Mouse (Mus musculus): ENCODE data around the gene Mrps17. TPM values are rescaled to one million over a fixed set of nuclear protein-coding genes. Genes with fewer than 3 reads are reported as not detected.

Mrps17 gene
- polyA plus RNA-seq, 1 experiment from 2014 or later: 164 TPM

- WGBS: 16% methylated on average over 11 of the region's 11 CpGs
- no peak overlapping the region for H3K4me3 ChIP-seq (ENCODE audit: low read length)
Measured at GRCm38 (mm10) chr5:129729286-129729685, 14.0 kb downstream of the Mrps17 start.

GRCm38 (mm10) chr5:129730344-129730743, 15.0 kb downstream of the Mrps17 start:
- H3K9ac ChIP-seq (ENCODE audit: low read length): no peak overlapping the region
- H3K27me3 ChIP-seq (ENCODE audit: control insufficient read depth, insufficient read depth, low read depth, low read length): no peaks in the 10 kb centered on the region
- H3K4me2 ChIP-seq (ENCODE audit: low read depth, low read length): no peak overlapping the region
- no peaks in the 10 kb centered on the region for H3K9me3 ChIP-seq (ENCODE audit: control insufficient read depth, low read length)
- peaks cover 17% of the 10 kb centered on the region for H3K4me1 ChIP-seq (replicated peaks; ENCODE audit: control insufficient read depth, insufficient read depth, low read length)
- no peak overlapping the region for H3K27ac ChIP-seq (ENCODE audit: low read length)
- H3K4me3 ChIP-seq (ENCODE audit: low read length): no peak overlapping the region
- H3K36me3 ChIP-seq (ENCODE audit: control insufficient read depth, insufficient read depth, low read length): no peaks in the 10 kb centered on the region
- peak; percentile 42; the same call in 1 of the 2 replicates for ATAC-seq (ENCODE audit: low read depth)
- WGBS: 59% methylated on average over 11 of the region's 11 CpGs

More at GRCm38 (mm10) chr5:129729286-129729685, 14.0 kb downstream of the Mrps17 start:
- peaks cover 19% of the 10 kb centered on the region for H3K4me1 ChIP-seq (replicated peaks; ENCODE audit: control insufficient read depth, insufficient read depth, low read length)
- H3K27ac ChIP-seq (ENCODE audit: low read length): peak overlapping the region; percentile 41
- H3K36me3 ChIP-seq (ENCODE audit: control insufficient read depth, insufficient read depth, low read length): no peaks in the 10 kb centered on the region
- no peaks in the 10 kb centered on the region for H3K9me3 ChIP-seq (ENCODE audit: control insufficient read depth, low read length)
- no peak for ATAC-seq (ENCODE audit: low read depth)
- H3K9ac ChIP-seq (ENCODE audit: low read length): no peak overlapping the region
- H3K27me3 ChIP-seq (ENCODE audit: control insufficient read depth, insufficient read depth, low read depth, low read length): no peaks in the 10 kb centered on the region
- peak overlapping the region; percentile 1; the same call in 1 of the 2 replicates for H3K4me2 ChIP-seq (ENCODE audit: low read depth, low read length)

GRCm38 (mm10) chr5:129731021-129731420, 15.7 kb downstream of the Mrps17 start:
- H3K4me2 ChIP-seq (ENCODE audit: low read depth, low read length): no peak overlapping the region
- H3K27ac ChIP-seq (ENCODE audit: low read length): no peak overlapping the region
- ATAC-seq (ENCODE audit: low read depth): no peak

GRCm38 (mm10) chr5:129740976-129741375, 25.7 kb downstream of the Mrps17 start:
- H3K36me3 ChIP-seq (ENCODE audit: control insufficient read depth, insufficient read depth, low read length): peaks cover 16% of the 10 kb centered on the region; the same call in 1 of the 2 replicates

More at GRCm38 (mm10) chr5:129731021-129731420, 15.7 kb downstream of the Mrps17 start:
- no peak overlapping the region for H3K9ac ChIP-seq (ENCODE audit: low read length)
- H3K9me3 ChIP-seq (ENCODE audit: control insufficient read depth, low read length): no peaks in the 10 kb centered on the region
- H3K36me3 ChIP-seq (ENCODE audit: control insufficient read depth, insufficient read depth, low read length): no peaks in the 10 kb centered on the region
- H3K4me3 ChIP-seq (ENCODE audit: low read length): no peak overlapping the region
- H3K4me1 ChIP-seq (replicated peaks; ENCODE audit: control insufficient read depth, insufficient read depth, low read length): peaks cover 17% of the 10 kb centered on the region
- WGBS: 51% methylated on average over 5 of the region's 5 CpGs
- no peaks in the 10 kb centered on the region for H3K27me3 ChIP-seq (ENCODE audit: control insufficient read depth, insufficient read depth, low read depth, low read length)

GRCm38 (mm10) chr5:129742903-129743488, 27.7 kb downstream of the Mrps17 start:
- Histone ChIP-seq H3K9me3 (ENCODE audit: control insufficient read depth, low read length) (no peaks in the 10 kb centered on the region), H3K36me3 (ENCODE audit: control insufficient read depth, insufficient read depth, low read length) (peaks cover 25% of the 10 kb centered on the region), H3K4me1 (replicated peaks; ENCODE audit: control insufficient read depth, insufficient read depth, low read length) (no peaks in the 10 kb centered on the region), H3K4me2 (ENCODE audit: low read depth, low read length) (no peak overlapping the region), H3K9ac (ENCODE audit: low read length) (no peak overlapping the region), H3K27me3 (ENCODE audit: control insufficient read depth, insufficient read depth, low read depth, low read length) (no peaks in the 10 kb centered on the region), H3K27ac (ENCODE audit: low read length) (no peak overlapping the region), H3K4me3 (ENCODE audit: low read length) (no peak overlapping the region)
- ATAC-seq (ENCODE audit: low read depth): no peak
- 59% methylated on average over 7 of the region's 7 CpGs for WGBS

More at GRCm38 (mm10) chr5:129740976-129741375, 25.7 kb downstream of the Mrps17 start:
- Histone ChIP-seq H3K4me1 (replicated peaks; ENCODE audit: control insufficient read depth, insufficient read depth, low read length) (no peaks in the 10 kb centered on the region), H3K27me3 (ENCODE audit: control insufficient read depth, insufficient read depth, low read depth, low read length) (no peaks in the 10 kb centered on the region), H3K9me3 (ENCODE audit: control insufficient read depth, low read length) (no peaks in the 10 kb centered on the region), H3K27ac (ENCODE audit: low read length) (no peak overlapping the region), H3K4me2 (ENCODE audit: low read depth, low read length) (no peak overlapping the region), H3K9ac (ENCODE audit: low read length) (no peak overlapping the region), H3K4me3 (ENCODE audit: low read length) (no peak overlapping the region)
- 92% methylated on average over 1 of the region's 1 CpGs for WGBS
- no peak for ATAC-seq (ENCODE audit: low read depth)

DNA sequence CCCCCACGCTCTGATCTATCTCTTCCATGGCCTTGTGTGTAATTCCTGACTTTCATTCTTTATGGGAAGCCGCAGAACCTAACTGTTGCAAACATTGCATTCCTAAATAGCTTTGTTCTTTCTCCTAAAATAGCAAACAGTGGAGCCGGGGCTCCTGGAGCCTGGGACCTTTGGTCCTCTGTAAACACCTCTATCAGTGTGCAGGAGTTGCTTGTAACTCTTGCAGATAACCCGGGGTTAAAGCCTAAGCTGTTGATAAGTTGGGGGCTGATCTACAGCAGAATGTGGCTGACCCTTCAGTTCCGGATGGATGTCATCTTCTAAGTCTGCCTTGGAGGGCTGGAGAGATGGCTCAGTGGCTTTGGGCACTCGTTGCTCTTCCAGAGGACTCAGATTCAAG, 28.8 kb downstream of the Mrps17 start:
- H3K9ac ChIP-seq (ENCODE audit: low read length): no peak overlapping the region
- no peaks in the 10 kb centered on the region for H3K27me3 ChIP-seq (ENCODE audit: control insufficient read depth, insufficient read depth, low read depth, low read length)
- 14% methylated on average over 6 of the region's 6 CpGs for WGBS
- H3K4me1 ChIP-seq (replicated peaks; ENCODE audit: control insufficient read depth, insufficient read depth, low read length): no peaks in the 10 kb centered on the region
- no peak overlapping the region for H3K27ac ChIP-seq (ENCODE audit: low read length)
- peaks cover 27% of the 10 kb centered on the region for H3K36me3 ChIP-seq (ENCODE audit: control insufficient read depth, insufficient read depth, low read length)
- H3K4me3 ChIP-seq (ENCODE audit: low read length): no peak overlapping the region
- no peaks in the 10 kb centered on the region for H3K9me3 ChIP-seq (ENCODE audit: control insufficient read depth, low read length)
- no peak overlapping the region for H3K4me2 ChIP-seq (ENCODE audit: low read depth, low read length)
- ATAC-seq (ENCODE audit: low read depth): no peak

- no peaks in the 10 kb centered on the region for H3K9me3 ChIP-seq (ENCODE audit: control insufficient read depth, low read length)
- no peaks in the 10 kb centered on the region for H3K4me1 ChIP-seq (replicated peaks; ENCODE audit: control insufficient read depth, insufficient read depth, low read length)
- H3K4me2 ChIP-seq (ENCODE audit: low read depth, low read length): no peak overlapping the region
- no peak for ATAC-seq (ENCODE audit: low read depth)
- H3K4me3 ChIP-seq (ENCODE audit: low read length): no peak overlapping the region
- no peak overlapping the region for H3K9ac ChIP-seq (ENCODE audit: low read length)
- peaks cover 11% of the 10 kb centered on the region for H3K36me3 ChIP-seq (ENCODE audit: control insufficient read depth, insufficient read depth, low read length)
- 89% methylated on average over 20 of the region's 20 CpGs for WGBS
- H3K27ac ChIP-seq (ENCODE audit: low read length): no peak overlapping the region
- no peaks in the 10 kb centered on the region for H3K27me3 ChIP-seq (ENCODE audit: control insufficient read depth, insufficient read depth, low read depth, low read length)
Measured at GRCm38 (mm10) chr5:129756886-129757285, 41.6 kb downstream of the Mrps17 start.

DNA sequence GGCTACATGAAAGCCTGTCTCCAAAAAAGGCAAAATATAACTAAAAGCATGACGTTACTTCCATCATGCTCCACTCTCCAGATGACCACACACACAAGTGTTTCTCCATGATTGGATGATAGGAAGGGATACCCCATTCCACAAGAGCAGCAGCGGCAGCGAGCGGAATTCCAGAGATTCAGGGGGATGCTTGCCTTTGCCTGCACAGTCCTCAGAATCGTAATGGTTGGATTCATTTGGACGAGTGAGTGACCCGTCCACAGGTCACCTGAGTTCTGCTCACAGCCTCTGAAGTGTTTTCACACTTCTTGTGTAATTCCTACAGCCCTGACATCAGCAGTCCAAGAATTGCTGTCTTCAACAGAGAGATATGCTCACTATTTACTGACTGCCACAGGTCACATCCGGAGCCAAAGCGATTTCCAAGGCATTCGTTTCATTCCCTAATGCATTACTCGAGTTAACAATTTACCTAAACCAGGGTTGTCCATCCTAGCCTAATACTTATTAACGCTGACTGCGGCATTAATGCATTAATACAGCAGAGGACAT, 44.7 kb downstream of the Mrps17 start:
- ATAC-seq (ENCODE audit: low read depth): no peak
- no peaks in the 10 kb centered on the region for H3K4me1 ChIP-seq (replicated peaks; ENCODE audit: control insufficient read depth, insufficient read depth, low read length)
- 76% methylated on average over 13 of the region's 13 CpGs for WGBS
- peaks cover 4% of the 10 kb centered on the region; the same call in 1 of the 2 replicates for H3K36me3 ChIP-seq (ENCODE audit: control insufficient read depth, insufficient read depth, low read length)
- no peak overlapping the region for H3K4me2 ChIP-seq (ENCODE audit: low read depth, low read length)
- no peaks in the 10 kb centered on the region for H3K27me3 ChIP-seq (ENCODE audit: control insufficient read depth, insufficient read depth, low read depth, low read length)
- H3K4me3 ChIP-seq (ENCODE audit: low read length): no peak overlapping the region
- no peak overlapping the region for H3K27ac ChIP-seq (ENCODE audit: low read length)
- H3K9ac ChIP-seq (ENCODE audit: low read length): no peak overlapping the region
- H3K9me3 ChIP-seq (ENCODE audit: control insufficient read depth, low read length): no peaks in the 10 kb centered on the region

DNA sequence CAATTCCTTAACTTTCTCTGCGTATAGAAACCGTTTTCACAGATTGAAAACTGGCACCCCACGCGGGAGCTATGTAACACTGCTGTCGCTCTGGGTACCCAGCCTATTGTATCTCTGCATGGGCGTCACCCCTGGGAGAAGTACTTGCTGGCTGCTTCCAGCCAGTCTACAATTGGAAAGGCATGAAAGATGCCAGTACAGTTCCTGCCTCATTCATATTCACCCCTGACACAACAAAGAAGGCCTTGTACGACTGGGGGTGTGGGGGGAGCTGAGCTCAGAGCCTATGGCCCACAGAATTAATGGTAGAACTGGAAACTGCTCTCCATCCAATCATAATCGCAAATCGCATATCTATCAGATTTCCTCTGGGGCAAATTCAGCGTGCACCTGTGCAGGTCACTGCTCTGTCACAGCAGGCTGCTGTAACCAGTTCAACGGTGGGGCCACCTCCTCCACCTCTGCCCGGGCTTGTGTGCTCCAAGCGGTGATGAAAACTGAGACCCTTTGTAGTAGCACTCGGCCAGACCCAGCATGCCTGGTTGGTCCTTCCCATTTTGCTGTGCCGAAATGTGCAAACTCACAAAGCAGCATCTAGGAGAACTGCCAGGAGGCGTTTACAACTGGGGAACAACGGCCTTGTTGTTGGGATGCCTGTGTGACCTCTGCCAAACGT, 46.7 kb downstream of the Mrps17 start:
- no peak overlapping the region for H3K9ac ChIP-seq (ENCODE audit: low read length)
- H3K9me3 ChIP-seq (ENCODE audit: control insufficient read depth, low read length): no peaks in the 10 kb centered on the region
- H3K36me3 ChIP-seq (ENCODE audit: control insufficient read depth, insufficient read depth, low read length): peaks cover 3% of the 10 kb centered on the region; the same call in 1 of the 2 replicates
- no peak overlapping the region for H3K27ac ChIP-seq (ENCODE audit: low read length)
- no peaks in the 10 kb centered on the region for H3K27me3 ChIP-seq (ENCODE audit: control insufficient read depth, insufficient read depth, low read depth, low read length)
- H3K4me1 ChIP-seq (replicated peaks; ENCODE audit: control insufficient read depth, insufficient read depth, low read length): no peaks in the 10 kb centered on the region
- WGBS: 73% methylated on average over 18 of the region's 18 CpGs
- no peak for ATAC-seq (ENCODE audit: low read depth)
- H3K4me3 ChIP-seq (ENCODE audit: low read length): no peak overlapping the region
- no peak overlapping the region for H3K4me2 ChIP-seq (ENCODE audit: low read depth, low read length)
